Mouse (Mus musculus): Measurements from ENCODE around the gene Tpm1. TPM values are rescaled to one million over a fixed set of nuclear protein-coding genes. Genes with fewer than 3 reads are reported as not detected.

Tpm1 gene
- polyA plus RNA-seq, 1 experiment, result 12.8 TPM

GRCm38 (mm10) chr9:67036527-67037118 lies 12.6 kb downstream of the Tpm1 start:
- Histone ChIP-seq H3K4me3 (replicated peaks) (no peak overlapping the region), H3K9me3 (ENCODE audit: control insufficient read depth, low read length) (peaks cover 14% of the 10 kb centered on the region), H3K4me1 (ENCODE audit: control insufficient read depth) (peaks cover 64% of the 10 kb centered on the region), H3K36me3 (ENCODE audit: control insufficient read depth) (peaks cover 94% of the 10 kb centered on the region), H3K27me3 (ENCODE audit: control insufficient read depth) (peaks cover 3% of the 10 kb centered on the region; the same call in 1 of the 2 replicates)
- TF ChIP-seq GATA1 (IDR thresholded peaks at IDR 0.05; ENCODE audit: low read length), result no peak
- TF ChIP-seq TAL1 (IDR thresholded peaks at IDR 0.05; ENCODE audit: low read length), result no peak

- no peak for TF ChIP-seq GATA1 (IDR thresholded peaks at IDR 0.05; ENCODE audit: low read length)
- no peak for TF ChIP-seq TAL1 (IDR thresholded peaks at IDR 0.05; ENCODE audit: low read length)
- Histone ChIP-seq H3K9me3 (ENCODE audit: control insufficient read depth, low read length) (peaks cover 14% of the 10 kb centered on the region), H3K4me3 (replicated peaks) (no peak overlapping the region), H3K36me3 (ENCODE audit: control insufficient read depth) (peaks cover 96% of the 10 kb centered on the region), H3K4me1 (ENCODE audit: control insufficient read depth) (peaks cover 57% of the 10 kb centered on the region), H3K27me3 (ENCODE audit: control insufficient read depth) (peaks cover 3% of the 10 kb centered on the region; the same call in 1 of the 2 replicates)
Observed at GRCm38 (mm10) chr9:67035957-67036451, 13.2 kb downstream of the Tpm1 start.

DNA sequence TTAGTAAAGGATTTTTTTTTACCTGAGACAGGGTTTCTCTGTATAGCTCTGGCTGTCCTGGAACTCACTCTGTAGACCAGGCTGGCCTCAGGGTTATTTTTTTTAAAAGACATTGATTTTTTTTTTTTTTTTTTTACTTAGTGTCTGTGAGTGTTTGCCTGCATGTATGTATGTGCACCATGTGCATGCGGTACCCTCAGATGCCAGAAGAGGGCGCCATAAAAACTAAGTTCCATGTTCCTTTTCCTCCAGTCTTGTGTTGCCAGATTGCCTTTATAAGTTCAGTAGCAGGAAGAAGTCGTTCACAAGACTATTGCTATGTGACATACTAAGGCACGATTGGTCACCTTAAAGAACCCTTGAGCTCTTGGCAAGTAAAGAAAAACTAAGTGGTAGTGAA lies 14.5 kb downstream of the Tpm1 start:
- Histone ChIP-seq H3K4me1 (ENCODE audit: control insufficient read depth) (peaks cover 44% of the 10 kb centered on the region), H3K27me3 (ENCODE audit: control insufficient read depth) (peaks cover 3% of the 10 kb centered on the region; the same call in 1 of the 2 replicates), H3K4me3 (replicated peaks) (no peak overlapping the region), H3K9me3 (ENCODE audit: control insufficient read depth, low read length) (peaks cover 14% of the 10 kb centered on the region), H3K36me3 (ENCODE audit: control insufficient read depth) (peaks cover 96% of the 10 kb centered on the region)
- TF ChIP-seq TAL1 (IDR thresholded peaks at IDR 0.05; ENCODE audit: low read length), result no peak
- TF ChIP-seq GATA1 (IDR thresholded peaks at IDR 0.05; ENCODE audit: low read length), result no peak

GRCm38 (mm10) chr9:67033016-67033415 lies 16.2 kb downstream of the Tpm1 start:
- Histone ChIP-seq H3K9me3 (ENCODE audit: control insufficient read depth, low read length) (peaks cover 14% of the 10 kb centered on the region), H3K4me1 (ENCODE audit: control insufficient read depth) (peaks cover 32% of the 10 kb centered on the region), H3K4me3 (replicated peaks) (no peak overlapping the region), H3K27me3 (ENCODE audit: control insufficient read depth) (peaks cover 3% of the 10 kb centered on the region; the same call in 1 of the 2 replicates), H3K36me3 (ENCODE audit: control insufficient read depth) (peaks cover 97% of the 10 kb centered on the region)
- TF ChIP-seq TAL1 (IDR thresholded peaks at IDR 0.05; ENCODE audit: low read length) (no peak), GATA1 (IDR thresholded peaks at IDR 0.05; ENCODE audit: low read length) (no peak)

DNA sequence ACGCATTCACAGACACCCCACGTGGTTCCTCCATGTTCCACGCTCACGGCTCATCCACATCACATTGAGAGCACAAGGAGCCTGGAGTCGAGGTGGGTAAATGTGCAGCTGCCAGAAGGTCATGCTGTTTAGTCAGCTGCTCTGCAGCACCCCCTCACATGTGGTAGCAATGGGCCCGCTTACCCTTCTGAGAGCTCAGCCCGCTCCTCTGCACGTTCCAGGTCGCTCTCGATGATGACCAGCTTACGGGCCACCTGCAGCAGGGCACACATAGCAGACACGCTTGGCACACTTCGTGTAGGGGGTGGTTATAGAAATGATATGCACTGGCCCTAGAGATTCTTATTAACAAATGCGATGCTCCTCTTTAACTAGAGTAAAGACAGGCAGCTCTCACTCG lies 16.6 kb downstream of the Tpm1 start:
- H3K27me3 ChIP-seq (ENCODE audit: control insufficient read depth), result peaks cover 3% of the 10 kb centered on the region; the same call in 1 of the 2 replicates
- no peak overlapping the region for H3K4me3 ChIP-seq (replicated peaks)
- H3K9me3 ChIP-seq (ENCODE audit: control insufficient read depth, low read length), result peaks cover 14% of the 10 kb centered on the region
- peaks cover 97% of the 10 kb centered on the region for H3K36me3 ChIP-seq (ENCODE audit: control insufficient read depth)
- peaks cover 28% of the 10 kb centered on the region for H3K4me1 ChIP-seq (ENCODE audit: control insufficient read depth)
- no peak for TF ChIP-seq GATA1 (IDR thresholded peaks at IDR 0.05; ENCODE audit: low read length)

DNA sequence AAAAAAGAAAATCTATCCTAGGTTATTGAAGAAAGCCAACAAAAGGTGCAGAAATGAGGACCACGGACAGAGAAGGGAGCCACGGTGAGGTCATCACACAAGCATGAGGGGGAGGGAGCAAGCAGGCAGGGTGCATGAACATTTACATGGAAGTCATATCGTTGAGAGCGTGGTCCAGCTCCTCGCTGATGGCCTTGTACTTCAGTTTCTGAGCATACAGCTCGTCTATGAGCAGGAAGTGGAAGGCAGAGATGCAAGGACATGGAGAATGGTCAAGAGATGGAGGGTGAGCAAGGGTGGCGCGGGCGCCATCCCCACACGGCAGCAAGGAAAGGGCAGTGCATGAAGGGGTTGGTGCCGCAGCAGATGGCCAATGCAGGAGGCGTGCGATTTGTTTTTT lies 19.7 kb downstream of the Tpm1 start:
- Histone ChIP-seq H3K27me3 (ENCODE audit: control insufficient read depth) (no peaks in the 10 kb centered on the region), H3K9me3 (ENCODE audit: control insufficient read depth, low read length) (no peaks in the 10 kb centered on the region; the same call in 1 of the 2 replicates), H3K36me3 (ENCODE audit: control insufficient read depth) (peaks cover 99% of the 10 kb centered on the region), H3K4me3 (replicated peaks) (no peak overlapping the region), H3K4me1 (ENCODE audit: control insufficient read depth) (peaks cover 38% of the 10 kb centered on the region)
- TF ChIP-seq GATA1 (IDR thresholded peaks at IDR 0.05; ENCODE audit: low read length) (no peak), TAL1 (IDR thresholded peaks at IDR 0.05; ENCODE audit: low read length) (no peak)

DNA sequence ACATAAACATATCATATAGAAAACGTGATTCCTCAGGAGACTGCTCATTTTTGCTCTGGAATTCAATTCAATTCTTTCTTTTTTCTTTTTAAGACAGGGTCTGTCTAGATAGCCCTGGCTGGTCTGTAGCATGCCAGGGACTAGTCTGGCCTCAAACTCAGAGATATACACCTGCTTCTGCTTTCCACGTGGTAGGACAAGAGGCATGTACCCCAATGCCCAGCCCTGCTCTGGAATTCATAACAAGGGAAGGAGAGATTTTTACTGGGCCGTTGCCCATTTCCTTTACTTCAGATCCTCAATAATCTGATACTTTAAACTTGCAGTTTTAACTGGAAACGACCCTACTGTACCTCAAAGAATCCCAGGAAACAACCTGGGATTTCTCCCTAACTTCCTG lies 20.3 kb downstream of the Tpm1 start:
- Histone ChIP-seq H3K9me3 (ENCODE audit: control insufficient read depth, low read length) (no peaks in the 10 kb centered on the region), H3K4me1 (ENCODE audit: control insufficient read depth) (peaks cover 44% of the 10 kb centered on the region), H3K4me3 (replicated peaks) (no peak overlapping the region), H3K27me3 (ENCODE audit: control insufficient read depth) (no peaks in the 10 kb centered on the region), H3K36me3 (ENCODE audit: control insufficient read depth) (peaks cover 99% of the 10 kb centered on the region)
- TF ChIP-seq TAL1 (IDR thresholded peaks at IDR 0.05; ENCODE audit: low read length) (no peak), GATA1 (IDR thresholded peaks at IDR 0.05; ENCODE audit: low read length) (no peak)

- no peaks in the 10 kb centered on the region for H3K27me3 ChIP-seq (ENCODE audit: control insufficient read depth)
- no peak for TF ChIP-seq GATA1 (IDR thresholded peaks at IDR 0.05; ENCODE audit: low read length)
- no peak for TF ChIP-seq TAL1 (IDR thresholded peaks at IDR 0.05; ENCODE audit: low read length)
- H3K36me3 ChIP-seq (ENCODE audit: control insufficient read depth), result peaks cover 99% of the 10 kb centered on the region
- H3K4me3 ChIP-seq (replicated peaks), result no peak overlapping the region
- no peaks in the 10 kb centered on the region for H3K9me3 ChIP-seq (ENCODE audit: control insufficient read depth, low read length)
- H3K4me1 ChIP-seq (ENCODE audit: control insufficient read depth), result peaks cover 45% of the 10 kb centered on the region
Observed at GRCm38 (mm10) chr9:67028133-67028724, 21.0 kb downstream of the Tpm1 start.

- TF ChIP-seq TAL1 (IDR thresholded peaks at IDR 0.05; ENCODE audit: low read length), result no peak
- peaks cover 57% of the 10 kb centered on the region for H3K4me1 ChIP-seq (ENCODE audit: control insufficient read depth)
- no peaks in the 10 kb centered on the region for H3K27me3 ChIP-seq (ENCODE audit: control insufficient read depth)
- H3K4me3 ChIP-seq (replicated peaks), result no peak overlapping the region
- peaks cover 99% of the 10 kb centered on the region for H3K36me3 ChIP-seq (ENCODE audit: control insufficient read depth)
- H3K9me3 ChIP-seq (ENCODE audit: control insufficient read depth, low read length), result no peaks in the 10 kb centered on the region
Observed at GRCm38 (mm10) chr9:67026890-67027289, 22.3 kb downstream of the Tpm1 start.
